Mouse (Mus musculus) brain, embryonic 14.5 days (tissue): Measurements from ENCODE around the gene Fam149a. TPM values are rescaled to one million over a fixed set of nuclear protein-coding genes. Genes with fewer than 3 reads are reported as not detected.

Experiments used
- DNase-seq: peaks from one replicate; pipeline ENCODE4 v3.0.0-alpha.2; 2011; ENCODE audit warnings: low read depth
- CTCF ChIP-seq: fragments of 200-500 bp; IDR thresholded peaks from 2 replicates; pipeline ENCODE4 v1.5.1; 2012; ENCODE audit warnings: inconsistent platforms, mild to moderate bottlenecking, moderate library complexity, borderline replicate concordance; ENCODE audit not compliant: insufficient read depth, insufficient read length; ENCODE audit errors: extremely low read depth
- POLR2A ChIP-seq: fragments of 200-500 bp; IDR thresholded peaks from 2 replicates; pipeline ENCODE4 v1.6.1; 2012; ENCODE audit warnings: mild to moderate bottlenecking, inconsistent platforms, borderline replicate concordance; ENCODE audit not compliant: poor library complexity, insufficient read depth, insufficient read length, severe bottlenecking; ENCODE audit errors: extremely low read depth
- polyA plus RNA-seq: library from polyadenylated mRNA; depleted of rRNA; stranded (reverse); fragments of >200 nt; gene quantifications from 2 replicates; pipeline ENCODE4 v1.2.3, GENCODE M21; 2012; rRNA removed

Fam149a gene
- polyA plus RNA-seq: 5.1 and 7.9 TPM in 2 replicates

DNA sequence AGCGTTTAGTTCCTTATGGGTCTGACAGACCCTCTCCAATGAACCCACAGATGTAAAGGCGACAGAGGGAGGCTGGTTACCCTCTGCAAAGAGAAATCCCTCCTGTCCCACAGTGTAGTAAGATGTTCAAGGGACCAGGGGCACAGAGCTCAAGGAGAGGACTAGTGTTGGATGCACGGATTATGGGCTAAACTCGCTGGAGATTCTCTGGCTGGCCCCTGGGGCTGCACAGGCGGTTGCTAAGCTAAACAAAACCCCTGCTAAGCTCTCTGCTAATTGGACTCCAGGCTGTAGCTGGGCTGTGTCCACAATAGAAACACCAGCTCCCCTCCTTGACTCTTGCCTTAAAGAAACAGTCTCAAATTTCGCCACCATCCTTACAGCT, at the start of gene Fam149a:
Gene Fam149a (minus strand): TSS at position 329 of the 385 bp plus-strand sequence.
- DNase-seq: peak; percentile 79
- TF ChIP-seq CTCF (no peak), POLR2A (no peak)

DNA sequence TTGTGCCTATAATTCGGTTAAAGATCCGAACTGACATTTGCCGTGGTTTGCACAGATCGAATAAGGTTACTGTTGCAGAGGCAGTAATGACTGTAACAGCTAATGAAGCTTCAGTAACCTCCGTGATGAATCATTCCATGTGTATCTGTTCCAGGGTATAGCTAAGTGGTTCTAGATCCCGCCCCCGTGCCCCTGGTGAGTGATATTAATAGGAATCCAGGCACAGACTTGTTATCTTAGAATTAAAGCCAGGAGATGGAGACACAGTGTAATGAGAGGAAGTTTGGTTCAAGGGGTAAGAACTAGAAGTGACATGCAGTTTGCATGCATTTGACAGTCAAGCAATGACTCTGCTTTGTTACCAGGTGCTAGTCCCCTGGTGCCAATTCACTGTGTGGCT, 38.1 kb upstream of the Fam149a start:
- TF ChIP-seq CTCF (no peak), POLR2A (no peak)
- DNase-seq: no peak

- TF ChIP-seq POLR2A (no peak), CTCF (no peak)
These were observed 32.9 kb upstream of the Fam149a start for GRCm38 (mm10) chr8:45414965-45415364.

GRCm38 (mm10) chr8:45410882-45411281, 28.8 kb upstream of the Fam149a start, which contains the start of gene Tlr3:
TSS of gene Tlr3 (minus strand) at chr8:45411080.
- no peak for TF ChIP-seq CTCF
- TF ChIP-seq POLR2A: no peak
- DNase-seq: no peak

More at GRCm38 (mm10) chr8:45414965-45415364, 32.9 kb upstream of the Fam149a start:
- no peak for DNase-seq

DNA sequence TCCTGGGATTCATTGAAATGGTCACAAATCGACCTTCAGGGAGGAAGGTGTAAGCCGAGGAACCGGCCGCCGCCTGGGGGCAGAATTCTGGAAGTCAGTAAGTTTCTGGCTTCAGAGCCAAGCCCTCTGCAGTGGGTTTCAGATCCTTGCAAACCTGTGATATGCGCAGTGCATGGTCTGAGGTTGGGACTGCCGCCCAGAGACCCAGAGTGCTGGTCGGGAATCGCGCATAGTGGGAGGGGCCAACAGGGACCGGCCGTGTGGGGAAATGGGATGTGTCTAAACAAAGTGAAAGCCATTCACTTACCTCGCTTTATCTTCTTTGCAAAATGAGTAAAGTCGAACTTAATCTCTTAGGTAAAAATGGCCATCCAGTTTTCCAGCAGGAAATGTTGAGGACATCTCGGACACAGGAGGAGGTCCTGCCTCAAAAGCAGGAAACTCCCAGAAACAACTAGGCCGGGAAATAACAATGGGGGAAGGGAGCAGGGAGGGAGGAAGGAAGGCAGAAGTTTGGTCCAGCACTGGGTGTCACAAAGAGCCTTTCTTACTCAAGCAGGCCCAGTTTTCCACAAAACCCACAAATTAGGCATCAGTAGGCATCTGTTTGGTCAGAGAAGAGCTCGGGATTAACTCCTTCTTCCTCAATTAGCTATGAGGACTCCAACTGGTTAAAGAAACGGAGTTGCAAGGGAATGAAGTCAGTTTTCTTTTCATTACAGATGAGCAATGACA, 28.2 kb upstream of the Fam149a start:
- DNase-seq: peak; percentile 75
- TF ChIP-seq POLR2A: no peak
- peak; percentile 42; the same call in 1 of the 2 replicates for TF ChIP-seq CTCF

DNA sequence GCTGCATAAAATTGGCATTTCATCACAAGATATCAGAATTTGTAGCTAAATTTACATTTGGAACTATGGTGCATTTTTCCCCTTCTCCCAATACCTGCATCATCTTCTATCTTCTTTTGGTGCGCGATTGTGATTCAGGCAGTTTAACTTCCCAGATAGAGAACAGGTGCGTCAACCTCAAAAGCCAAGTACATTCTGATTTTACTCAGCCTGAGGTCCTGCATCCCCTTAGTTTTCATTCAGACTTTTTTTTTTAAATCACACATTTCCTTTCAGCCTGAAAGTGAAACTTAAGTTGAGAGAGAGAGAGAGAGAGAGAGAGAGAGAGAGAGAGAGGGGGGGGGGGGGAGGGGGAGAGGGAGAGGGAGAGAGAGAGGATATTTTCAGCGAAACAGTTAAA, 27.6 kb upstream of the Fam149a start:
- TF ChIP-seq CTCF (no peak), POLR2A (no peak)
- DNase-seq: no peak

GRCm38 (mm10) chr8:45383250-45383649, 1.2 kb upstream of the Fam149a start:
- DNase-seq: peak; percentile 79
- TF ChIP-seq POLR2A: no peak
- no peak for TF ChIP-seq CTCF

DNA sequence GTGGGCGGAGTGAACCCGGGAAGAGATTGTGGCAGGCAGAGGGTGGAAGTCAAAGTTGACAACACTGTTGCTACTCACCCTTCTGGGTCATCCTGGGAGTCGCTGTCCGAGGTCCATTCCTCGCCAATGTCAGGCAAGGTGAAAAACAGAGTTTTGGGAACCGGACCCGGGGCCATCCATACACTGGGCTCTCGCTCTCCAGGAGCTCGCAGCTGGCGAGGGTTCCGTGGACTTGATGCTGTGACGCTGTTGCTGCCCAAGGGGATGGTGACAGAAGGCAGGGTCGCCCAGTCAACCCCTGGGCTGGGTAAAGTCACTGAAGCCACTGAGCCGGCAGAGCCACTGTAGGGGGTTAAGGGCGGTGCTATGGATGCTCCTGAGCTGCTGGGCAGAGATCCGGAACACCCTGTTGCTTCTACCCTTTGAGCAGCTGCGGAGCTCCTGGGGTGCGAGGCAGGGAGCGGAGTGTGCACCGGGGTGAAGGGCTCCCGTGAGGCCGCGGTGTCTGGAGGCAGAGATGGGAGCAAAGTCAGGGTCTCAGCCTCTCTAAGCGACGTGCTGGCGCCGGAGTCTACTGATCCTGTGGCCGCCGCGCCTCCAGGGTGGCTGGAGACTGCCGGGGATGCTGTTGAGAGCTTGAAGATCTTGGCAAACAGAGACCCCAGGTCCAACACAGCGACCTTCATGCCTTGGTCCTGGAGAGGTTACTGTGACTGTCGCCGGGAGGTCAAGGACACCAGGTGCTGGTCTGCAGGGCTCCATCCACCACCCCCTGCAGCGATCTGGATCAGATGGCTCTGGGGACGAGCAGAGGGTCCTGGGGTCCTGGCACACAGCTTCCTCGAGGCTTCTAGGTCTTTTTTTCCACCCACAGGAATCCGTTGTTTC, 772 bp downstream of the Fam149a start:
- TF ChIP-seq POLR2A (no peak), CTCF (no peak)
- DNase-seq: peak; percentile 35

GRCm38 (mm10) chr8:45380598-45380997, 1.5 kb downstream of the Fam149a start:
- DNase-seq: no peak
- TF ChIP-seq POLR2A: no peak
- TF ChIP-seq CTCF: no peak

GRCm38 (mm10) chr8:45374071-45374470, 8.0 kb downstream of the Fam149a start:
- TF ChIP-seq POLR2A (no peak), CTCF (no peak)
- DNase-seq: no peak

GRCm38 (mm10) chr8:45367154-45367553, 14.9 kb downstream of the Fam149a start:
- no peak for TF ChIP-seq POLR2A
- no peak for TF ChIP-seq CTCF
- no peak for DNase-seq
